Mouse (Mus musculus) stomach, adult 2 months (tissue): ENCODE measurements around the gene Hoxb9. TPM values are rescaled to one million over a fixed set of nuclear protein-coding genes. Genes with fewer than 3 reads are reported as not detected.

Source experiments
- polyA plus RNA-seq: library from polyadenylated mRNA; depleted of rRNA; stranded (reverse); fragments of >200 nt; gene quantifications from 2 replicates; pipeline ENCODE4 v1.2.3, GENCODE M21; 2012; rRNA removed

The Hoxb9 gene
- polyA plus RNA-seq = 0.08 and 0.09 TPM in 2 replicates

GRCm38 (mm10) chr11:96270996-96271540, at the start of gene Hoxb9:
Gene Hoxb9 (plus strand): TSS chr11:96271457.

DNA sequence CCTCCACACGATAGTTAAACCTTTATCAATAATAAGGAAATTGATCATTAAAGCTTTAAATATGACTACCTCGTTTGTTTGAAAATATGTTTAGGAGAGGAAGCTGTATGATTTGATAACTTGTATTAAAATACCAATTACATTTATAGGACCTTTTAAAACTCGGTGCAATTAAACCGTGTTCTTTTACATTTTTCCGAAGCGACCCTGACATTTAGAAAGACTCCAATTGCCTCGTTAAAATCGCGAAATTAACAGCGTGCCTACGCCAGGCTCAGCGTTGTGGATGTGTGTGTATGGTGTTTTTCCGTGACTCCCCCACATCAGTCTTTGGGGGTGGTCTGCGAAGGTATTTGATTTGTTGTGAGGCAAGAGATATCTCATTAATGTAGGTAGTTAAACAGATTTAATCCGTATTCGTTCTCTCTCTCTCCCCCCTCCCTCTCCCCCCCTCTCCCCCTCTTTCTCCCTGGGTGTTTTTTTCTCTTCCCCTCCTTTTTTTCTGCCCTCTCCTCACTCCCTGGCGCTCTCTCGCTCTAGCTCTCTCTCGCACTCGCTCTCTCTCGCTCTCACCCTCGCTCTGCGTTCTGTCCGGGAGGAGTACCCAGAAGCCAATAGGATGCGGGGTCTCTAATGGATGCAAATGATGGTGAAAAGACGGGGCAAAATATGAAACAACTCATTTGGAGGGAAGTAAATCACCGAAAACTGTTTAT, 10.8 kb downstream of the Hoxb9 start, which contains the start of gene Hoxb8:
Gene Hoxb8 (plus strand): TSS at position 51 of the 716 bp plus-strand sequence.

DNA sequence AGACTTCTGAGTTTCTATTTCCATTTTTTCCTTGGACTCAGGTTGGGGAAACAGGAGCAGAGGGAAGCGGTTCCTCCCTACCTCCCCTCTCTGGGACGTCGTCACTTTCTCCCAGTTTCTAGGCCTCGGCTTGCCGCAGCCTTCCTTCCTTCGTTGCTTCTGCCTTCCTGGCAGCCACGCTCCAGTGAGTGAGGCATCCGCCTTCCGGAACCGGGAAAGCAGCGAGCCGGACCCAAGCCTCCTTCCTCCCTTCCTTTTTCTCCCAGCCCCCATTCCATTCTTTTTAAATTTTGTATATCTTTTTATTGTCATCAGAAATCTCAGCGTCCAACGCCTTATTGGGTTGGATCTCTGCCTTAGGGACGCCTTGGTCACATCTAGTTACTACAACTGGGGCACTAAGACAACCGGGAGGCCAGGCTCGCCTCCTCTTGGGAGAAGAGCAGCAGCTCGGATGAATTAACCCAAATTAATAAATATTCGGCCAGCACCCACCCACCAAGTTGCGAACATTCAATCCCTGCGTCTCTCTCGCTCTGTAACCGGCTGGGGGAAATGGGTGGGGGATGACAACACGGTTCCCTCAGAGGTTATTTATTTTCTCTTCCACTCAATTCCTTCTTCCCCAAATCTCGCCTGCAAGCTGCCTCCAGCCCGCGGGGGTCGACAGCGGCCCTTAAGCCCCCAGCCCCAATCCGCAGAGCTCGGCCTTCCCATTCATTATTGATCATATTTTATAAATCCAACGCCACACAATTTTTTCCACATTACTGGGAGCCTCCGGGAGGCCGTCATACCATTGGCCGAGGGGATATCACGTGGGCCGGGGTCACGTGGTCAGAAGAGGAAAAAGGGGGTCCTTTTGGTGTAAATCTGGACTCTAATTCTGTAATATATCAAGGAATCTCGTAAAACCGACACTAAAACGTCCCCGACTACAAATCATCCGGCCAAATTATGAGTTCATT, 14.8 kb downstream of the Hoxb9 start, which contains the start of gene Hoxb7:
Gene Hoxb7 (plus strand): TSS at position 853 of the 968 bp plus-strand sequence.

DNA sequence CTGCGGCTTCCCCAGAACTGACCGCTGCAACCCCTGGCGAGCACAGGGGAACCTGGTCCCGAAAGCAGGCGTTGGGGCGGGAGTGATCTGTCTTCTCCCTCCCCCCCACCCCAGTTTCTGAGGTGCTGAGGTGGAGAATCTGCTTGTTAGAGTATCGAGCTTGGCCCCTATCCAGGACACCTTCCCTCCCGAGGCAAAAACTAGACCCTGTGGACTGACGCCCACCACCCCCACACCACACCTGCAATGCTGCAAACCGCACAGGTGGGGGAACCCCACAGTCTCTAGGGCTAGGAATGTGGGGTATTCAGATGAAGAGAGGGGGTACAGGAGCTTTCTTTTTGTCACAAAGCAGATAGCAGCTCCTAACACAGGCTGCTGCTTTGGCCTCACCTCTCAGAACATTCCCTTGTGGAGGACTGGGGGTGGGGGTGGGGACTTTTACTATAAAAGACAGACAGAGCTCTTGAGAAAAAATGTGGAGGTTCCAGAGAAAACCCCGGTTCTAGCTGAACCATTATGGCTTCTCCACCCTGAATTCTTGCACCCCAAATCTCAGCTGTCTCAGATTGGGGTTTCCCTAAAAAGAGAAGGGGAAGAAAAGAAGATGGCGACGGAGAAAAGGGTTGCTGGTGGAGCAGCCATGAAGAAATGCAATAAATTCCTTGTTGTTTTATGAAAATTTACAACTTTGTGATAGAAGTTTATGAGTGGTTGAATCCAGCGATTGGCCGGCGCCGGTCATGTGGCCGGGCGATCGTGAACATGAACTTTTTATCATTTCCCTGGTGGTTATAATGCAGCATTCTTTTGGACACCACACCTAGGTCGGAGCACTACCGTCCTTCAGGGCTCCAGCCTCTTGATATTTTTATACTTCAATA, 20.7 kb downstream of the Hoxb9 start, which contains the start of gene Hoxb6:
Gene Hoxb6 (plus strand): TSS at position 796 of the 884 bp plus-strand sequence.

DNA sequence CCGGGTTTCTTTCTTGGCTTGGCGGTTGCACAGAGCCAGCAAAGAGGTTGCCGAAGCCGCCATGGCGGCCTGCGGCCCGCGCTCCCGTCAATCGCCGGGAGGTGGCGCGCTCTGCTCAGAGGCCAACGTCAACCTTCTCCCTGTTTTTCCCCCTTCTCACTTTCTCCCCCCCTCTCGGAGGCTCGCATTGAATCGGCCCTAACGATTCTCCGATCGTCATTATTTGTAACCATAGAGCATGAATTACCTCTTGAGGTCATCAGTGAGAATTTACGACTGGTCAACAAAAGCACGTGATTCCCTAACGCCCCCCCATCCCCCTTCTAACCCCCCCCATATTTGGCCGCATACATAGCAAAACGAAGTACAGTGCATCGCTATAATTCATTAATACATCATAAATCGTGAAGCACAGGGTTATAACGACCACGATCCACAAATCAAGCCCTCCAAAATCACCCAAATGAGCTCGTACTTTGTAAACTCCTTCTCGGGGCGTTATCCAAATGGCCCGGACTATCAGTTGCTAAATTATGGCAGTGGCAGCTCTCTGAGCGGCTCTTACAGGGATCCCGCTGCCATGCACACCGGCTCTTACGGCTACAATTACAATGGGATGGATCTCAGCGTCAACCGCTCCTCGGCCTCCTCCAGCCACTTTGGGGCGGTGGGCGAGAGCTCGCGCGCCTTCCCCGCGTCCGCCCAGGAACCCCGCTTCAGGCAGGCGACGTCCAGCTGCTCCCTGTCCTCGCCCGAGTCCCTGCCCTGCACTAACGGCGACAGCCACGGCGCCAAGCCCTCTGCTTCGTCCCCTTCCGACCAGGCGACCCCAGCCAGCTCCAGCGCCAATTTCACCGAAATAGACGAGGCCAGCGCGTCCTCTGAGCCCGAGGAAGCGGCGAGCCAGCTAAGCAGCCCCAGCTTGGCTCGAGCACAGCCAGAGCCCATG, 32.2 kb downstream of the Hoxb9 start, which contains the start of gene Hoxb5:
Gene Hoxb5 (plus strand): TSS at position 186 of the 949 bp plus-strand sequence.

GRCm38 (mm10) chr11:96317608-96318367, 46.5 kb downstream of the Hoxb9 start, which contains the start of gene Hoxb4:
Gene Hoxb4 (plus strand): TSS chr11:96318267.

DNA sequence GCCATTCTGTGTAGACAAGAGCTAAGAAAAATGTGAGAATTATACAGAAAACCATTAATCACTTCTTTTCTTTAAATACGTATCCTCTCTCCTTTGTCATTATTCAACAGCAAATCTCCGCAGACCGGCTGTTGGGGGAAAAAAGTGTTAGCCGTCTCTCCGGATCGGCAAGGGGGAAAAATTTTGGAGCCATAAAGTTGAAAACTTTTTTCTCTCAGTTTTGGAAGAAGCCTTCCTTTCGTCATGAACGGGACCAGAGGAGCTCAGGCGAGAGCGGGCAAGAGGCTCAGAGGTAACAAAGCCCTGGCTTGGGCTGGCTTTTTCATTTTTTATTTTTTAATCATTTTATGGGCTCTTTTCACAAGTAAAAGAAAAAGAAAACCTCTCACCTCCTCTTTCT, 51.9 kb downstream of the Hoxb9 start, which contains the start of gene Hoxb3:
Gene Hoxb3 (plus strand): TSS at position 173 of the 400 bp plus-strand sequence.

Other genes with a start within 250 kb of the Hoxb9 start
- 0.24 TPM in 1 of 2 replicates, not detected in the other for gene Gip, start 246.9 kb upstream of the Hoxb9 start, polyA plus RNA-seq
- 5.6 and 7.3 TPM in 2 replicates for gene Snf8, start 236.6 kb upstream of the Hoxb9 start, polyA plus RNA-seq
- gene Ube2z, start 206.1 kb upstream of the Hoxb9 start, polyA plus RNA-seq = 11.7 and 12.0 TPM in 2 replicates
- gene Atp5g1, start 195.8 kb upstream of the Hoxb9 start, polyA plus RNA-seq = 1,034 and 1,299 TPM in 2 replicates
- gene Calcoco2, start 159.5 kb upstream of the Hoxb9 start, polyA plus RNA-seq = not detected in 2 replicates
- gene Ttll6, start 137.7 kb upstream of the Hoxb9 start, polyA plus RNA-seq = 0.04 and 0.09 TPM in 2 replicates
- not detected in 2 replicates for gene Hoxb13, start 77.1 kb upstream of the Hoxb9 start, polyA plus RNA-seq
- gene Hoxb8, start 10.4 kb downstream of the Hoxb9 start, polyA plus RNA-seq = 5.6 and 11.0 TPM in 2 replicates
- 0.90 and 1.5 TPM in 2 replicates for gene Hoxb7, start 15.2 kb downstream of the Hoxb9 start, polyA plus RNA-seq
- 5.8 and 10.1 TPM in 2 replicates for gene Hoxb6, start 21.0 kb downstream of the Hoxb9 start, polyA plus RNA-seq
- 2.8 and 3.6 TPM in 2 replicates for gene Hoxb5, start 31.9 kb downstream of the Hoxb9 start, polyA plus RNA-seq
- 3.6 and 3.8 TPM in 2 replicates for gene Hoxb4, start 46.8 kb downstream of the Hoxb9 start, polyA plus RNA-seq
- gene Hoxb3, start 51.9 kb downstream of the Hoxb9 start, polyA plus RNA-seq = 4.3 and 5.8 TPM in 2 replicates
- 10.9 and 18.9 TPM in 2 replicates for gene Hoxb2, start 79.1 kb downstream of the Hoxb9 start, polyA plus RNA-seq
- gene Hoxb1, start 94.3 kb downstream of the Hoxb9 start, polyA plus RNA-seq = not detected in 2 replicates
- 0.21 and 0.63 TPM in 2 replicates for gene Skap1, start 193.1 kb downstream of the Hoxb9 start, polyA plus RNA-seq